Mouse (Mus musculus) kidney, embryonic 15.5 days (tissue): ENCODE data around the gene Thrap3. TPM values are rescaled to one million over a fixed set of nuclear protein-coding genes. Genes with fewer than 3 reads are reported as not detected.
"Not testable (repeated sequence)": the region's sequence is repeated elsewhere in the genome, so short reads cannot be mapped to it uniquely, and the experiment has no call there.

Experiments
- ATAC-seq: fragments of 200-750 bp; cut with Nextera tagmentation; replicated peaks from 2 replicates; pipeline ENCODE4 v1.8.0; 2017; ENCODE audit warnings: moderate TSS enrichment; ENCODE audit not compliant: low FRiP score
- H3K27ac ChIP-seq: fragments of 300-500 bp; sonication (generic); 2 replicates; pipeline ENCODE4 v1.5.1; 2015; ENCODE audit warnings: mild to moderate bottlenecking, inconsistent platforms
- H3K27me3 ChIP-seq: fragments of 300-500 bp; sonication (generic); 2 replicates; pipeline ENCODE4 v1.6.1; 2015; ENCODE audit warnings: inconsistent platforms
- H3K36me3 ChIP-seq: fragments of 300-500 bp; sonication (generic); 2 replicates; pipeline ENCODE4 v1.6.1; 2015; ENCODE audit warnings: inconsistent platforms
- H3K4me1 ChIP-seq: fragments of 300-500 bp; sonication (generic); 2 replicates; pipeline ENCODE4 v1.6.1; 2015; ENCODE audit warnings: inconsistent platforms
- H3K4me2 ChIP-seq: fragments of 300-500 bp; sonication (generic); 2 replicates; pipeline ENCODE4 v1.6.1; 2015; ENCODE audit warnings: moderate library complexity, mild to moderate bottlenecking, inconsistent platforms
- H3K4me3 ChIP-seq: fragments of 300-500 bp; sonication (generic); replicated peaks from 2 replicates; pipeline ENCODE4 v1.5.1; 2015; ENCODE audit warnings: mild to moderate bottlenecking, inconsistent platforms
- H3K9ac ChIP-seq: fragments of 300-500 bp; sonication (generic); 2 replicates; pipeline ENCODE4 v1.6.1; 2015; ENCODE audit warnings: mild to moderate bottlenecking, inconsistent platforms
- H3K9me3 ChIP-seq: fragments of 300-500 bp; sonication (generic); replicated peaks from 2 replicates; pipeline ENCODE4 v1.6.1; 2016; ENCODE audit warnings: inconsistent platforms
- WGBS: fragments of 180-500 bp; shearing (Covaris S2); methylation state at CpG from one replicate; pipeline ENCODE4 v1.1.7; 2015; ENCODE audit warnings: mixed read lengths; 5-methylcytosine and 5-hydroxymethylcytosine counted together
- polyA plus RNA-seq: library from polyadenylated mRNA; unstranded; fragments of >200 nt; fragmentation: Nextera tagmentation; extraction: Ambion mirVana; gene quantifications from 2 replicates; pipeline ENCODE4 v1.2.1, GENCODE M21; 2015

Gene Thrap3
- polyA plus RNA-seq, 1 experiment from 2014 or later, result 230 TPM

GRCm38 (mm10) chr4:126235191-126235590, 32.6 kb upstream of the Thrap3 start:
- peaks cover 19% of the 10 kb centered on the region for H3K4me1 ChIP-seq
- H3K9ac ChIP-seq, result no peak overlapping the region
- no peak overlapping the region for H3K4me2 ChIP-seq
- H3K27me3 ChIP-seq, result no peaks in the 10 kb centered on the region
- no peak for ATAC-seq
- H3K36me3 ChIP-seq, result peaks cover 100% of the 10 kb centered on the region
- H3K27ac ChIP-seq, result no peak overlapping the region
- WGBS, result 82% methylated on average over 10 of the region's 10 CpGs
- H3K4me3 ChIP-seq, result no peak overlapping the region
- no peaks in the 10 kb centered on the region for H3K9me3 ChIP-seq

- Histone ChIP-seq H3K27me3 (no peaks in the 10 kb centered on the region), H3K36me3 (peaks cover 100% of the 10 kb centered on the region), H3K4me3 (no peak overlapping the region), H3K4me1 (peaks cover 19% of the 10 kb centered on the region), H3K9me3 (no peaks in the 10 kb centered on the region), H3K27ac (no peak overlapping the region), H3K9ac (no peak overlapping the region), H3K4me2 (no peak overlapping the region)
- 84% methylated on average over 18 of the region's 18 CpGs for WGBS
- ATAC-seq, result no peak
Measured at GRCm38 (mm10) chr4:126234496-126235175, 32.1 kb upstream of the Thrap3 start.

- H3K9me3 ChIP-seq, result no peaks in the 10 kb centered on the region
- no peaks in the 10 kb centered on the region for H3K27me3 ChIP-seq
- no peak for ATAC-seq
- H3K4me2 ChIP-seq, result no peak overlapping the region
- 93% methylated on average over 29 of the region's 29 CpGs for WGBS
- peaks cover 92% of the 10 kb centered on the region for H3K36me3 ChIP-seq
- no peak overlapping the region for H3K9ac ChIP-seq
- peaks cover 19% of the 10 kb centered on the region for H3K4me1 ChIP-seq
- H3K27ac ChIP-seq, result no peak overlapping the region
- H3K4me3 ChIP-seq, result no peak overlapping the region
Measured at GRCm38 (mm10) chr4:126233676-126234308, 31.2 kb upstream of the Thrap3 start.

DNA sequence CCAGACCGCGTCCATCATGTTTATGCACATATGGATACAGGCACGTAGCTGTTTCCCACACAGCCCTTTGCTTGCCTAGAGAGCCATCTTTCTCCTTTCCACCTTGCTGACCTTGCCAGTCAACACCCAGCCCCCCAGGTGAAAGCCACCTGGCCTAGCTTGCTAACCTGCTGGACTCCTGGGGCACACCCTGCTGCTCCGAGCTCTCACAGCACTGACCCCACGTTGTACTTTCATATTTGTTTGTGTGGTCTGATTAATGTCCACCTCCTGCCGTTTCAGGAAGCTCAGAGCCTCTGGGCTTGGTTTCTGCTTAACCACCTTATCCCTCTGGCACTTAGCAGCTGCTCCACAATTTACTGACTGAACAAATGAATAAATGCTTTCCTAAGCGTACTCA, 27.3 kb upstream of the Thrap3 start:
- no peak overlapping the region for H3K9ac ChIP-seq
- H3K9me3 ChIP-seq, result no peaks in the 10 kb centered on the region
- WGBS, result 63% methylated on average over 7 of the region's 7 CpGs
- peaks cover 18% of the 10 kb centered on the region for H3K4me1 ChIP-seq
- H3K4me3 ChIP-seq, result no peak overlapping the region
- H3K27me3 ChIP-seq, result no peaks in the 10 kb centered on the region
- H3K27ac ChIP-seq, result no peak overlapping the region
- ATAC-seq, result no peak
- H3K36me3 ChIP-seq, result peaks cover 53% of the 10 kb centered on the region
- H3K4me2 ChIP-seq, result no peak overlapping the region

- H3K4me3 ChIP-seq, result no peak overlapping the region
- H3K9ac ChIP-seq, result no peak overlapping the region
- no peaks in the 10 kb centered on the region for H3K9me3 ChIP-seq
- peaks cover 35% of the 10 kb centered on the region for H3K36me3 ChIP-seq
- no peaks in the 10 kb centered on the region for H3K27me3 ChIP-seq
- H3K4me2 ChIP-seq, result no peak overlapping the region
- 23% methylated on average over 5 of the region's 5 CpGs for WGBS
- ATAC-seq, result no peak
- H3K27ac ChIP-seq, result peak overlapping the region; percentile 80
- H3K4me1 ChIP-seq, result peaks cover 18% of the 10 kb centered on the region
Measured at GRCm38 (mm10) chr4:126228144-126228543, 25.6 kb upstream of the Thrap3 start.

DNA sequence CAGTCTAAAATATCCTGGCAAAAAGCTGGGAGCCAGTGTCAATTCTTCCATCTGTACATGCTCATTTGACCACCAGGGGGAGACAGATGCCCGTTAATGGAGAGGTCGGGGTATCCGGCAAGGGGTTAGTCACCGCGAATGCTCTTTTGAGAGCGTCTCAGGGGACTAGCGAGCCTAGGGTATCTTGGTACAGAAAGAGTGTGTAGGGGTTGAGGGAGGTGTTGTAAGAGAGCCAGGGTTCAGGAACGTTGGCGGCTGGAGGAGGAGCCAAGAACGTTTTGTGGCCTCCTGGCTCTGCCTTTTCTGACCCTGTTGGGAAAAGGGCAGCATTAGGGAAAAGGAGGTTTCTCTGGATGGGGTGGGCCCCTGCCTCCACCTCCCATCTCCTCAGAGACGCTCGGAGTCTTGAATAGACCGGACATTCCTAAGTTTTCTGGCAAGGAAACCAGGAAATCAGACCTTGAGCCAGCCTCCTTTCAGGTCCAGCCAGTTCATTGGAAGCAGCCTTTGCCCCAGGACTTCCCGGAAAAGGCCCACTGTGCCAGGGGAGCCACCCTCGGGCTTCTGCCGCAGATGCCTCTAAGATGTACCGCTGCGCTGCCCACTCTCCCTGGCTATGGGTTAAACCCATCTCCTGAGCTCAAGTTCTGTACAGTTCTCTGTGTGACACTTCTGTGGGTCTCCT, 24.7 kb upstream of the Thrap3 start:
- WGBS, result 8% methylated on average over 18 of the region's 18 CpGs
- H3K27ac ChIP-seq, result peak overlapping the region; percentile 80

DNA sequence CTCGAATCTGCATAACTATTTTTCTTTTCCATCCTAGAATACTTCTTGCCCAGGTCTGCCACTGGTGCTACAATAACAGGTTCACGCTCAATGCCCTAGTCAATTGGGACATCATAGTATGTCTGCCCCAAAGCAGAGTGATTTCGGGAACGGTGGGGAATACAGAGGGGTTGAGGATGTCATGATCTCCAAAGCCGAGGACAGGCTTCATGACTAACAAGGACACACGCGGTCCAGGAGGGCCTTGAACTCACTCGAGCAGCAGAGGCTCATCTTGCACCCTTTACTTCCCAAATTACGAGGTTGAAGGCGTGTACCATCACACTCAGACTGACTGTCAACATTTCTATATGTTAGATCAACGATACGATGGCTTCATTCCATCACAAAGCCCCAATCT, 24.1 kb upstream of the Thrap3 start:
- no peak for ATAC-seq
- peaks cover 20% of the 10 kb centered on the region for H3K36me3 ChIP-seq
- peaks cover 18% of the 10 kb centered on the region for H3K4me1 ChIP-seq
- no peak overlapping the region for H3K9ac ChIP-seq
- no peaks in the 10 kb centered on the region for H3K27me3 ChIP-seq
- WGBS, result 58% methylated on average over 12 of the region's 12 CpGs
- H3K9me3 ChIP-seq, result no peaks in the 10 kb centered on the region
- no peak overlapping the region; the same call in 1 of the 2 replicates for H3K4me3 ChIP-seq
- peak overlapping the region; percentile 60 for H3K4me2 ChIP-seq
- H3K27ac ChIP-seq, result no peak overlapping the region

More for the DNA sequence above, 24.7 kb upstream of the Thrap3 start:
- H3K27me3 ChIP-seq, result no peaks in the 10 kb centered on the region
- peak; percentile 84 for ATAC-seq
- H3K9me3 ChIP-seq, result no peaks in the 10 kb centered on the region
- peaks cover 18% of the 10 kb centered on the region for H3K4me1 ChIP-seq
- peak overlapping the region; percentile 7; the same call in 1 of the 2 replicates for H3K9ac ChIP-seq
- peak overlapping the region; percentile 60 for H3K4me2 ChIP-seq
- peaks cover 26% of the 10 kb centered on the region for H3K36me3 ChIP-seq
- peak overlapping the region; percentile 33 for H3K4me3 ChIP-seq

DNA sequence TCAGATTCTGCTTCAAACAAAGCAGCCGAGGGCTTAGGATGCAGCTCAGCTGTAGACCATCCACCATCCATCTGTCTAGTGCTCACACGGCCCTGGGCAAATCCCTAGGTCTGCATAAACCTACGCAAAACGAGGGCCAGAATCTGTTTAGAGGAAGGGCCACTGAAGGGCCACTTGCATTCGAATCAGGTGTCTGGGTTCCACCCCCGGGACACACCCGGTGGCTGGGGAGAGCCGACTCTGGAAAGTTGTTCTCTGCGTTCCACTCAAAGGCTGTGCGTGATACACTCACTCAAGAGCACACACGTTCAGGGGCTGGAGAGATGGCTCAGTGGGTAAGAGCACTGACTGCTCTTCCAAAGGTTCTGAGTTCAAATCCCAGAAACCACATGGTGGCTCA, 20.1 kb upstream of the Thrap3 start:
- ATAC-seq, result no peak
- no peak overlapping the region for H3K4me3 ChIP-seq
- 84% methylated on average over 11 of the region's 11 CpGs for WGBS

GRCm38 (mm10) chr4:126220045-126220444, 17.5 kb upstream of the Thrap3 start:
- Histone ChIP-seq H3K4me2 (no peak overlapping the region), H3K36me3 (no peaks in the 10 kb centered on the region), H3K27ac (no peak overlapping the region), H3K9ac (no peak overlapping the region), H3K4me1 (no peaks in the 10 kb centered on the region), H3K27me3 (no peaks in the 10 kb centered on the region), H3K9me3 (no peaks in the 10 kb centered on the region), H3K4me3 (no peak overlapping the region)
- ATAC-seq, result no peak
- 91% methylated on average over 10 of the region's 10 CpGs for WGBS

More for the DNA sequence above, 20.1 kb upstream of the Thrap3 start:
- H3K9me3 ChIP-seq, result no peaks in the 10 kb centered on the region
- H3K4me1 ChIP-seq, result peaks cover 6% of the 10 kb centered on the region
- no peak overlapping the region for H3K27ac ChIP-seq
- H3K36me3 ChIP-seq, result no peaks in the 10 kb centered on the region
- H3K27me3 ChIP-seq, result no peaks in the 10 kb centered on the region
- no peak overlapping the region for H3K9ac ChIP-seq
- H3K4me2 ChIP-seq, result no peak overlapping the region

DNA sequence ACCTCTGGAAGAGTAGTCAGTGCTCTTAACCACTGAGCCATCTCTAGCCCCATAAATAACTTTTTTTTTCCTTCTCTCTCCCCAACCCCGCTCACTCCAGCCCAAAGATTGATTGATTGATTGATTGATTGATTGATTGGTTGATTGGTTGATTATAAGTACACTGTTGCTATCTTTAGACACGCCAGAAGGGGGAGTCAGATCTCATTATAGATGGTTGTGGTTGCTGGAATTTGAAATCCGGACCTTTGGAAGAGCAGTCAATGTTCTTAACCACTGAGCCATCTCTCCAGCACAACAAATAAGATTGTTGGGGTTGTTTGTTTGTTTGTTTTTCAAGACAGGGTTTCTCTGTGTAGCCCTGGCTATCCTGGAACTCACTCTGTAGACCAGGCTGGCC, 17.0 kb upstream of the Thrap3 start:
- not testable (repeated sequence) for H3K4me3 ChIP-seq, H3K9ac ChIP-seq, H3K4me2 ChIP-seq, H3K9me3 ChIP-seq, H3K36me3 ChIP-seq, H3K27me3 ChIP-seq, H3K4me1 ChIP-seq, H3K27ac ChIP-seq, ATAC-seq
- 83% methylated on average over 3 of the region's 3 CpGs for WGBS

GRCm38 (mm10) chr4:126217771-126218170, 15.2 kb upstream of the Thrap3 start:
- Histone ChIP-seq H3K36me3 (no peaks in the 10 kb centered on the region), H3K9me3 (no peaks in the 10 kb centered on the region), H3K27ac (no peak overlapping the region), H3K4me1 (no peaks in the 10 kb centered on the region), H3K4me3 (no peak overlapping the region), H3K27me3 (no peaks in the 10 kb centered on the region), H3K4me2 (no peak overlapping the region), H3K9ac (no peak overlapping the region)
- ATAC-seq, result no peak
- 81% methylated on average over 6 of the region's 6 CpGs for WGBS

DNA sequence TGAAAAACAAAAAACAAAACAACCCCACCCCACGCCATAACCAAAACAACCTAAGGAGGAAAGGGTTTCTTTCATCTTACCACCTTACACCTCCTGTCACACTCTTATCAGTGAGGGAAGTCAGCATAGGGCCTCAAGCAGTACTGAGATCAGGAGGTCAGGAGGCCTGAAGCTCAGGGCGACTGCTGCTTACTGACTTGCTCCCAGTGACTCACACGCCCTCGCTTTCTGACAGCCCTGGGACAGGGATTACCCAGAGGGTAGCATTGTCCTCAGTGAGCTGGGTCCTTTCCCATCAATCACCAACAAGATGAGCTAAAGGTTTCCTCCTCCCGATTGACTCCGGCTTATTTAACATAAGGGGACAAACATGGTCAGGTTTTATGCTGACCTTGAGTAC, 4.5 kb upstream of the Thrap3 start:
- WGBS, result 68% methylated on average over 6 of the region's 6 CpGs
- H3K36me3 ChIP-seq, result no peaks in the 10 kb centered on the region
- no peak overlapping the region for H3K9ac ChIP-seq
- no peak for ATAC-seq
- H3K27ac ChIP-seq, result no peak overlapping the region
- H3K27me3 ChIP-seq, result no peaks in the 10 kb centered on the region
- no peak overlapping the region for H3K4me3 ChIP-seq
- H3K4me2 ChIP-seq, result no peak overlapping the region
- no peaks in the 10 kb centered on the region for H3K9me3 ChIP-seq
- peaks cover 13% of the 10 kb centered on the region for H3K4me1 ChIP-seq
